Mouse (Mus musculus): Measurements from ENCODE around the gene Psmb9.

GRCm38 (mm10) chr17:34200047-34200446 lies 12.5 kb upstream of the Psmb9 start:
- no peak for TF ChIP-seq GATA1 (IDR thresholded peaks at IDR 0.05; ENCODE audit: borderline replicate concordance, low read length)
- TF ChIP-seq FLI1 (IDR thresholded peaks at IDR 0.05; ENCODE audit: low read length) = no peak
